In the genomic region with DNA sequence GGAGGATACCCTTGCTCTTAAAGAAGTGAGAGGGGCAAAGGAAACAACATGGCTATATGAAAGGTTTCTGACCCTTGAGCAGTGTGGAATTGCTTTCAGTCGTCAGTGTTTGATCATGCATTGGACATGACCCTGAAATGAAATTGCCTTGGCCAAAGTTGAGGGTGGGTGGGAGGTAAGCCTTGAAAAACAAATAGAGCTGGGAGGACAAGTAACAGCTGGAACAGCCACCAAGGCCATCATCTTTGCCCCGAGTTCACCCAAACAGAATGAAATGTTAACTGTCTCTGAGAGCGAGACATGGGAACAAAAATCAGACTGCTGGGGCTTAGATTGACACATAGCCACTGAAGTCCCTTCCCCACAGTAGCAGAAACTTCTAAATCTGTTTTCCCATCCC, we compare ENCODE assay signal across 7 mouse cellular contexts.
DNase-seq lines count a peak whose midpoint lies in the region; ATAC-seq and TF ChIP-seq lines count a peak whose summit lies in the region.

No protein-coding gene starts in this region.

- peak overlapping the region; percentile 62 for H3K4me2 ChIP-seq in intestine, postnatal 0 days (replicated peaks; ENCODE audit: low read depth)
- H3K4me2 ChIP-seq in midbrain, embryonic 12.5 days (replicated peaks): 0 out of 2 replicates have a peak overlapping the region, but pooled peaks have one; percentile 61

- no peak for TF ChIP-seq POLR2A in embryonic fibroblast, embryonic 13.5 days (IDR thresholded peaks at IDR 0.05; ENCODE audit: low read depth, low read length)

- H3K4me1 ChIP-seq in embryonic fibroblast, embryonic 13.5 days (ENCODE audit: control insufficient read depth, insufficient read depth, low read length): no peaks in the 10 kb centered on the region
- H3K4me1 ChIP-seq in intestine, postnatal 0 days (replicated peaks; ENCODE audit: control insufficient read depth, insufficient read depth, low read length): no peaks in the 10 kb centered on the region
- H3K4me1 ChIP-seq in midbrain, embryonic 12.5 days: no peaks in the 10 kb centered on the region

- no peaks in the 10 kb centered on the region for H3K9me3 ChIP-seq in intestine, postnatal 0 days (ENCODE audit: control insufficient read depth)
- no peaks in the 10 kb centered on the region for H3K9me3 ChIP-seq in midbrain, embryonic 12.5 days

- ATAC-seq in intestine, postnatal 0 days: no peak
- ATAC-seq in midbrain, embryonic 12.5 days (ENCODE audit: low FRiP score, low read depth): no peak

- TF ChIP-seq CTCF in embryonic fibroblast, embryonic 13.5 days (IDR thresholded peaks at IDR 0.05; ENCODE audit: borderline replicate concordance, insufficient read depth, low read length): no peak
- no peak for TF ChIP-seq CTCF in intestine, postnatal 0 days (IDR thresholded peaks at IDR 0.05; ENCODE audit: low read depth)

- no peak overlapping the region for H3K27ac ChIP-seq in embryonic fibroblast, embryonic 13.5 days (ENCODE audit: insufficient read depth, low read length)
- no peak overlapping the region for H3K27ac ChIP-seq in intestine, postnatal 0 days (ENCODE audit: low read depth, low read length)
- H3K27ac ChIP-seq in midbrain, embryonic 12.5 days (replicated peaks): no peak overlapping the region

- no peaks in the 10 kb centered on the region for H3K27me3 ChIP-seq in intestine, postnatal 0 days (replicated peaks; ENCODE audit: control insufficient read depth, insufficient read depth, low read length)
- H3K27me3 ChIP-seq in midbrain, embryonic 12.5 days: peaks cover 4% of the 10 kb centered on the region; the same call in 1 of the 2 replicates

- H3K9ac ChIP-seq in intestine, postnatal 0 days (ENCODE audit: low read depth, low read length): no peak overlapping the region
- no peak overlapping the region for H3K9ac ChIP-seq in midbrain, embryonic 12.5 days (replicated peaks)

- 44% methylated on average over 3 of the region's 3 CpGs for WGBS in intestine, postnatal 0 days
- 37% methylated on average over 3 of the region's 3 CpGs for WGBS in midbrain, embryonic 12.5 days

- DNase-seq in adrenal gland, postnatal 14 days: peak; percentile 11
- DNase-seq in layer of hippocampus, adult 9-11 months: no peak
- no peak for DNase-seq in spleen, postnatal 10 days (ENCODE audit: low spot score in 2 of 2)
- no peak for DNase-seq in layer of hippocampus, postnatal 25 days (ENCODE audit: extremely low spot score in 1 of 2, low spot score in 1 of 2)

- H3K4me3 ChIP-seq in embryonic fibroblast, embryonic 13.5 days (ENCODE audit: insufficient read depth, low read length): peak overlapping the region; percentile 15; the same call in 1 of the 2 replicates
- H3K4me3 ChIP-seq in intestine, postnatal 0 days (ENCODE audit: low read depth, low read length): peak overlapping the region; percentile 62; the same call in 1 of the 2 replicates
- no peak overlapping the region for H3K4me3 ChIP-seq in midbrain, embryonic 12.5 days

- no peaks in the 10 kb centered on the region for H3K36me3 ChIP-seq in intestine, postnatal 0 days (ENCODE audit: control insufficient read depth, insufficient read depth)
- no peaks in the 10 kb centered on the region for H3K36me3 ChIP-seq in midbrain, embryonic 12.5 days
